Mouse (Mus musculus) myocyte (in vitro differentiated cells): ENCODE measurements around the gene Ncor1.

ENCODE experiments used
- CEBPB ChIP-seq: IDR thresholded peaks from 2 replicates; pipeline ENCODE4 v1.6.1; 2011; ENCODE audit warnings: mild to moderate bottlenecking, moderate library complexity; ENCODE audit not compliant: poor library complexity, insufficient read depth, severe bottlenecking
- E2F4 ChIP-seq: IDR thresholded peaks from one replicate; pipeline ENCODE4 v1.6.1; 2011; ENCODE audit warnings: mild to moderate bottlenecking, control low read depth, moderate library complexity; ENCODE audit not compliant: insufficient read depth
- MAX ChIP-seq: IDR thresholded peaks from one replicate; pipeline ENCODE4 v1.6.1; 2011; ENCODE audit warnings: low read depth, mild to moderate bottlenecking, control low read depth
- MYOD1 ChIP-seq, 3 experiments: IDR thresholded peaks; one replicate each; pipeline ENCODE4 v1.6.1; 2011; ENCODE audit warnings: control low read depth in 2 of 3, low read depth in 2 of 3, mild to moderate bottlenecking in 2 of 3, moderate library complexity in 1 of 3; ENCODE audit not compliant: insufficient read length in 2 of 3, control insufficient read depth in 1 of 3
- MYOG ChIP-seq, 3 experiments: IDR thresholded peaks; one replicate each; pipeline ENCODE4 v1.6.1; 2011; ENCODE audit warnings: control low read depth in 2 of 3, low read depth in 2 of 3, mild to moderate bottlenecking in 2 of 3; ENCODE audit not compliant: insufficient read length in 2 of 3, control insufficient read depth in 1 of 3, insufficient read depth in 1 of 3
- POLR2A ChIP-seq: IDR thresholded peaks from one replicate; pipeline ENCODE4 v1.6.1; 2011; ENCODE audit warnings: low read depth, mild to moderate bottlenecking, control low read depth, moderate library complexity; ENCODE audit not compliant: insufficient read length
- POLR2AphosphoS2 ChIP-seq: IDR thresholded peaks from one replicate; pipeline ENCODE4 v1.6.1; 2011; ENCODE audit warnings: low read depth, control low read depth; ENCODE audit not compliant: insufficient read length
- SRF ChIP-seq: IDR thresholded peaks from one replicate; pipeline ENCODE4 v1.6.1; 2011; ENCODE audit warnings: low read depth; ENCODE audit not compliant: control insufficient read depth, insufficient read length
- TCF12 ChIP-seq: IDR thresholded peaks from one replicate; pipeline ENCODE4 v1.6.1; 2011; ENCODE audit warnings: mild to moderate bottlenecking, control low read depth; ENCODE audit not compliant: poor library complexity, insufficient read depth, severe bottlenecking
- USF1 ChIP-seq: IDR thresholded peaks from one replicate; pipeline ENCODE4 v1.6.1; 2011; ENCODE audit warnings: low read depth, mild to moderate bottlenecking, control low read depth, moderate library complexity

- TF ChIP-seq MAX (no peak), POLR2A (no peak), E2F4 (no peak), SRF (no peak), USF1 (no peak), TCF12 (no peak), MYOD1 (IDR thresholded peaks at IDR 0.05; ENCODE audit: control insufficient read depth in 1 of 3, insufficient read length in 2 of 3, low read depth in 2 of 3) (no peak), MYOG (IDR thresholded peaks at IDR 0.05; ENCODE audit: control insufficient read depth in 1 of 3, insufficient read depth in 1 of 3, insufficient read length in 2 of 3, low read depth in 2 of 3) (no peak), POLR2AphosphoS2 (no peak), CEBPB (no peak)
Measured at GRCm38 (mm10) chr11:62278027-62278426, 180.3 kb downstream of the Ncor1 start.
